Mouse (Mus musculus) liver, embryonic 15.5 days (tissue): ENCODE results near the gene Grap2. TPM values are rescaled to one million over a fixed set of nuclear protein-coding genes. Genes with fewer than 3 reads are reported as not detected.

ENCODE experiments used
- ATAC-seq: fragments of 200-750 bp; cut with Nextera tagmentation; 2 replicates; pipeline ENCODE4 v1.8.0; 2017; ENCODE audit warnings: moderate number of reproducible peaks, mild to moderate bottlenecking, moderate library complexity; ENCODE audit not compliant: insufficient read depth
- H3K27ac ChIP-seq: fragments of 300-500 bp; sonication (generic); replicated peaks from 2 replicates; pipeline ENCODE4 v1.5.1; 2015; ENCODE audit warnings: mild to moderate bottlenecking, inconsistent platforms
- H3K27me3 ChIP-seq: fragments of 300-500 bp; sonication (generic); 2 replicates; pipeline ENCODE4 v1.6.1; 2015; ENCODE audit warnings: mild to moderate bottlenecking, inconsistent platforms
- H3K36me3 ChIP-seq: fragments of 300-500 bp; sonication (generic); replicated peaks from 2 replicates; pipeline ENCODE4 v1.6.1; 2015; ENCODE audit warnings: moderate library complexity, mild to moderate bottlenecking, inconsistent platforms
- H3K4me1 ChIP-seq: fragments of 300-500 bp; sonication (generic); replicated peaks from 2 replicates; pipeline ENCODE4 v1.6.1; 2015; ENCODE audit warnings: inconsistent platforms
- H3K4me2 ChIP-seq: fragments of 300-500 bp; sonication (generic); 2 replicates; pipeline ENCODE4 v1.6.1; 2015; ENCODE audit warnings: moderate library complexity, mild to moderate bottlenecking, inconsistent platforms
- H3K4me3 ChIP-seq: fragments of 300-500 bp; sonication (generic); replicated peaks from 2 replicates; pipeline ENCODE4 v1.5.1; 2015; ENCODE audit warnings: mild to moderate bottlenecking, inconsistent platforms
- H3K9ac ChIP-seq: fragments of 300-500 bp; sonication (generic); 2 replicates; pipeline ENCODE4 v1.6.1; 2015; ENCODE audit warnings: moderate library complexity, mild to moderate bottlenecking, inconsistent platforms
- H3K9me3 ChIP-seq: fragments of 300-500 bp; sonication (generic); replicated peaks from 2 replicates; pipeline ENCODE4 v1.6.1; 2016; ENCODE audit warnings: inconsistent platforms
- WGBS: fragments of 180-500 bp; shearing (Covaris S2); methylation state at CpG from one replicate; pipeline ENCODE4 v1.1.7; 2015; ENCODE audit warnings: mixed read lengths; ENCODE audit not compliant: insufficient replicate concordance; 5-methylcytosine and 5-hydroxymethylcytosine counted together
- polyA plus RNA-seq: library from polyadenylated mRNA; unstranded; fragments of >200 nt; fragmentation: Nextera tagmentation; extraction: Ambion mirVana; gene quantifications from 2 replicates; pipeline ENCODE4 v1.2.1, GENCODE M21; 2015

Grap2 gene
- polyA plus RNA-seq, 1 experiment from 2014 or later: 23.3 TPM

DNA sequence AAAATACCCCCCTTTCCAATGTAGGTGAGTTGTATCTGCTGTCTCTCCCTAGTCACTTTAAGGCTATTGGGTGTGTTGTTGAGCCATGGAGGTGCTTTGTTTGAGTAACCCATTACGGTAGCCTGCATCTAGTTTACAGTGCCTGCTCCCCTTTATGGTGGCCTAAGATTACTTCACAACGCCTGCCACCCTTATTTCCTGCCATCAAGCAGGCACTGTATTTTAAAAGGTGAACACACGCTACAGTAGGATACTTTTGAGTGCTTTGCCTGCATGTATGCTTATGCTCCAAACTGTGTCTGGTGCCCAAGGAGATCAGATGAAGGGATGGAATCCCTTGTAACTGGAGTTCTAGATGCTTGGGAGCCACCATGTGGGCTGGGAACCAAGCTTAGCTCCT is 5.3 kb upstream of the Grap2 start:
- H3K27me3 ChIP-seq: peaks cover 66% of the 10 kb centered on the region
- no peak for ATAC-seq
- H3K9ac ChIP-seq: no peak overlapping the region
- no peaks in the 10 kb centered on the region for H3K36me3 ChIP-seq
- no peak overlapping the region for H3K4me3 ChIP-seq
- no peaks in the 10 kb centered on the region for H3K4me1 ChIP-seq
- no peak overlapping the region for H3K27ac ChIP-seq
- WGBS: 53% methylated on average over 3 of the region's 3 CpGs
- no peaks in the 10 kb centered on the region for H3K9me3 ChIP-seq
- H3K4me2 ChIP-seq: no peak overlapping the region

DNA sequence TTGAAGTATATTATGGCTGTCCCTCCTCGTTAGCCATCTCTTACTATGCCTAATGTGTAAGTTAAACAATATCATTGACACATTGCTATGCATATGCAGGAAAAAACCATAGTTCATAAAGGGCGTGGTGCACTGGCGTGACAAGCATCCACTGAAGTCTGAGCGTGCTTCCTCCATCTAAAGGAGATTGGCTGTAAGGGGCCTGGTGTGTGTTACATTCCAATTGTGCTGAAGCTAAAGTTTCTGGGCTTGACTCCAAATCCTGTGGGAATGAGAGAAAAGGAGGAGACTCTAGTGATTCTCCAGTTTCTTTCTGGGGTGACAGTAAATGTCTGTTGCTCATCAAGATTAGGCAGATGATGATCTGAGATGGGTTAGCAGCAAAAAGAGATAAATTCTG is 4.7 kb upstream of the Grap2 start:
- H3K36me3 ChIP-seq: no peaks in the 10 kb centered on the region
- no peaks in the 10 kb centered on the region for H3K9me3 ChIP-seq
- no peaks in the 10 kb centered on the region for H3K4me1 ChIP-seq
- H3K9ac ChIP-seq: no peak overlapping the region
- 45% methylated on average over 4 of the region's 4 CpGs for WGBS
- H3K4me3 ChIP-seq: no peak overlapping the region
- H3K27me3 ChIP-seq: peaks cover 66% of the 10 kb centered on the region
- no peak for ATAC-seq
- no peak overlapping the region for H3K4me2 ChIP-seq
- no peak overlapping the region for H3K27ac ChIP-seq

DNA sequence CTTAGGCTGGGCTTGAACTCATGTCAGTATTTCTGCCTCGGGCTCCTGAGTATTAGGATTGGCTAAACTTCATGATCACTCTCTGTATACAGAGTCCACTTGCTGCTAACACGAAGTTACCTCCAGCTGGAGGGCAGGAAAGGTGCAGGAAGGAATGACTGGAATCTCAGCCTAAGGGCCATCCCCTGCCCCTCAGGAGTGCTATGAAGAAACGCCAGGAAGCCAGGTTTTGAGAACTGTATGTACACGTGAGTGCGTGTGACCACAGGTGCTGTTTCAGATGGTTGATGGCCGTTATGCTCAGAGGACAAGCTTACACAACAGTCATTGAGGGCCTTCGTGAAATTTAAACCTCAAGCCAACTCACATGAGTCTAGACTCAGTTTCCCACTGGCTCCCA is 3.2 kb upstream of the Grap2 start:
- Histone ChIP-seq H3K9me3 (no peaks in the 10 kb centered on the region), H3K4me2 (no peak overlapping the region), H3K4me1 (no peaks in the 10 kb centered on the region), H3K4me3 (no peak overlapping the region), H3K27ac (no peak overlapping the region), H3K36me3 (no peaks in the 10 kb centered on the region), H3K27me3 (peaks cover 74% of the 10 kb centered on the region), H3K9ac (no peak overlapping the region)
- ATAC-seq: no peak
- 50% methylated on average over 7 of the region's 7 CpGs for WGBS

- Histone ChIP-seq H3K9ac (no peak overlapping the region), H3K4me3 (no peak overlapping the region), H3K36me3 (no peaks in the 10 kb centered on the region), H3K4me1 (no peaks in the 10 kb centered on the region), H3K9me3 (no peaks in the 10 kb centered on the region), H3K4me2 (no peak overlapping the region), H3K27ac (no peak overlapping the region), H3K27me3 (peaks cover 74% of the 10 kb centered on the region)
- WGBS: 64% methylated on average over 1 of the region's 1 CpGs
- no peak for ATAC-seq
Observed at GRCm38 (mm10) chr15:80570226-80570625, 2.2 kb upstream of the Grap2 start.

GRCm38 (mm10) chr15:80571611-80572010 is 783 bp upstream of the Grap2 start:
- Histone ChIP-seq H3K27me3 (peaks cover 82% of the 10 kb centered on the region), H3K4me1 (no peaks in the 10 kb centered on the region), H3K27ac (no peak overlapping the region), H3K4me2 (no peak overlapping the region), H3K36me3 (no peaks in the 10 kb centered on the region), H3K4me3 (no peak overlapping the region), H3K9me3 (no peaks in the 10 kb centered on the region), H3K9ac (no peak overlapping the region)
- no peak for ATAC-seq
- WGBS: 30% methylated on average over 7 of the region's 7 CpGs

DNA sequence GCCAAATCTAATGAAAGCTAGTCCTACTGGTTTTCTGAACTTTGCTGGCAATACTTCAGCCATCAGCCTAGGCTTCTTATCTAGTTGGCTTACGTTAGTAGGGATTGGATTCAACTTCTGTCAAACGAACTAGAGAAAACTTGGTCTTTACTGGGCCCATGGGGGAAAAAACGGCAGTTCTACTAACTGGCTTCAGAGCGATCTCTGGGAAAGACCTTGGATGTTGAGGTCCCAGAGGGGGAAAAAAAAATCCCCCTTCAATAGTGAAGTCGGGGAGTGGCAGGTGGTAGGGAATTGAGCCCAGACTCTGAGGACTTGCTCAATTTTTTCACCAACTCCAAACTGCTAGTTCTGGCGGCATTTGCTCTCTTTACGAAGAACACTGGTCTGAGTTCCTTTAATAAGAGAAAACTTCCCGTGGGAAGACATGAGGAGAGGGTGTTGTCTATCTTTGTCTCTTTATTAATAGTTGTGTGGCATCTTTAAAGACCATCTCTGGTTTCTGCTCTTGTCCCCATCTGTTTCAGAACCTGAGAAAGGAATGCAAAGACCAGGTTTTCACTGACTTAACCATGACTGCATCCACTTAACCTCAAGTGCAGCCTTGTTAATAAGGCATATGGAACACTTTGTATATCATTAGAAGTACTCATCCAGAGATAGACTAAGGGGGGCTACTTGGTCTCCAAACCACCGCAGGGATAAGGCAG is 572 bp downstream of the Grap2 start:
- no peak overlapping the region for H3K4me3 ChIP-seq
- no peak overlapping the region for H3K4me2 ChIP-seq
- no peaks in the 10 kb centered on the region for H3K36me3 ChIP-seq
- no peak overlapping the region for H3K9ac ChIP-seq
- ATAC-seq: no peak
- WGBS: 54% methylated on average over 9 of the region's 9 CpGs
- H3K4me1 ChIP-seq: no peaks in the 10 kb centered on the region
- H3K9me3 ChIP-seq: no peaks in the 10 kb centered on the region
- H3K27me3 ChIP-seq: peaks cover 85% of the 10 kb centered on the region
- no peak overlapping the region for H3K27ac ChIP-seq

DNA sequence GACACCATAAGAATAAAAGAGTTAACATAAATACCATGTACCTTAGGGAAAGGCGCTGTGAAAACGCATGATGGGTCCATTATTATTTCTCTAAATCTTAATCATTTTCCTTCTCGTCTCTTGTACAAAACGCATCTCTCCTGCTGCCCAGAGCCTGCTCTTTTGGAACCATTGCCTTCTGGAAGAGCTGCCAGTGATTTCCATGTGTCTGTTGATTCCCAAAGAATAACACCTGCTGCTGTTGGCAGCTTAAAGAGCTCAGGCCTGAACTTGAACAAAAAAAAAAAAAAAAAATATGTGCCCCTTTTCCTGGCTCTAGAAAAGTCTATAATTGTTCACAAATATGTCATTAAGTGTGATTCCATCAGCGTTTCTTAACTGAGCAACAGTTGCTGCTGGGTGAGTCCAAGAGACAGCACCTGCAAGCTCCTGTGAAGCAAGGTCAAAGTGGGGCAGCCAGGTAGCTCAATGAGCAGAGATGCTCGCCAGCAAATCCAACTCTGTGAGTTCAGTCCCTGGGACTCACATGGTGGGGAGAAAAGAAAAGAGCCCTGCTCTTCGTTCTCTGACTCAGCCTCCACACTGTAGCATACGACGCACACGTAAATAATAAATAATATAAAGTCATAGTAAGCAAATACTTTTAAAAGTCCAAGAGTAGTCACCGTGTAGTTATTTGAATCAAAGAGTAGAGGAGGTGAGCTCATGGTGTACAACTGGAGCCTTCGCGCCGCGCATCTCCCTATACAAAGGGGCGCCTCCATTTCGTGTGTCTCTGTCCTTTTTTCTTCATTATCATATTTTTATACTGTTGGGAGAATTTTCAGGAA is 2.0 kb downstream of the Grap2 start:
- WGBS: 78% methylated on average over 17 of the region's 17 CpGs
- no peak for ATAC-seq
- H3K9ac ChIP-seq: no peak overlapping the region
- no peaks in the 10 kb centered on the region for H3K4me1 ChIP-seq
- H3K9me3 ChIP-seq: no peaks in the 10 kb centered on the region
- H3K4me2 ChIP-seq: no peak overlapping the region
- H3K27ac ChIP-seq: no peak overlapping the region
- no peak overlapping the region for H3K4me3 ChIP-seq
- H3K36me3 ChIP-seq: no peaks in the 10 kb centered on the region
- peaks cover 91% of the 10 kb centered on the region for H3K27me3 ChIP-seq

DNA sequence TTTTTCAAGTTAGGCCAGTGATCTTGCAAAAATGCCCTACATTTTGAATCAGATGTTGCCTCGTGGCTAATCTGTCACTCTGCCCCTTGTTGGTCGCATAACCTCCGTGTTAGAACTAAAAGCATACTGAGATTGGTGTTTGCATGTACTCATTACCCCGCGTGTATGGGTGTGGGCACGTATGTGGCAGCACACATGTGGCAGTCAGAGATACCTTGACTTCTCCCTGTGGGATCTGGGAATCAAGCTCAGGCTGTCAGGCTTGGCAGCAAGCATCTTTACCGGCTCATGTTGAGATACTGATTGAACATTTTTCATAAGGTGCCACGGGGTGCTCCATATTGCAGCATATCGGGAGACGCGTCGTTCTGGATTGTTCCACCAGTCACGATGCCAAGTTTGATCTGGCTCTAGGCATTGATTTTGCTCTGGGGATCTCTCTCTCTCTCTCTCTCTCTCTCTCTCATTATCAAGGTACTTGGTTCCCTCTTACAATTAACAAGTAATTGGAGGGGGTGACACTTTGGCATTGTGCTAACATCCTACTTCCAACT is 3.5 kb downstream of the Grap2 start:
- H3K9me3 ChIP-seq: no peaks in the 10 kb centered on the region
- H3K4me3 ChIP-seq: no peak overlapping the region
- H3K27ac ChIP-seq: no peak overlapping the region
- H3K27me3 ChIP-seq: peaks cover 89% of the 10 kb centered on the region
- no peak overlapping the region for H3K4me2 ChIP-seq
- ATAC-seq: no peak
- H3K9ac ChIP-seq: no peak overlapping the region
- no peaks in the 10 kb centered on the region for H3K36me3 ChIP-seq
- 79% methylated on average over 13 of the region's 13 CpGs for WGBS
- H3K4me1 ChIP-seq: no peaks in the 10 kb centered on the region

- WGBS: 62% methylated on average over 11 of the region's 11 CpGs
- Histone ChIP-seq H3K9ac (no peak overlapping the region), H3K36me3 (no peaks in the 10 kb centered on the region), H3K27ac (no peak overlapping the region), H3K27me3 (peaks cover 86% of the 10 kb centered on the region), H3K4me1 (no peaks in the 10 kb centered on the region), H3K9me3 (no peaks in the 10 kb centered on the region), H3K4me2 (no peak overlapping the region), H3K4me3 (no peak overlapping the region)
- ATAC-seq: no peak
Observed at GRCm38 (mm10) chr15:80576415-80576994, 4.1 kb downstream of the Grap2 start.

DNA sequence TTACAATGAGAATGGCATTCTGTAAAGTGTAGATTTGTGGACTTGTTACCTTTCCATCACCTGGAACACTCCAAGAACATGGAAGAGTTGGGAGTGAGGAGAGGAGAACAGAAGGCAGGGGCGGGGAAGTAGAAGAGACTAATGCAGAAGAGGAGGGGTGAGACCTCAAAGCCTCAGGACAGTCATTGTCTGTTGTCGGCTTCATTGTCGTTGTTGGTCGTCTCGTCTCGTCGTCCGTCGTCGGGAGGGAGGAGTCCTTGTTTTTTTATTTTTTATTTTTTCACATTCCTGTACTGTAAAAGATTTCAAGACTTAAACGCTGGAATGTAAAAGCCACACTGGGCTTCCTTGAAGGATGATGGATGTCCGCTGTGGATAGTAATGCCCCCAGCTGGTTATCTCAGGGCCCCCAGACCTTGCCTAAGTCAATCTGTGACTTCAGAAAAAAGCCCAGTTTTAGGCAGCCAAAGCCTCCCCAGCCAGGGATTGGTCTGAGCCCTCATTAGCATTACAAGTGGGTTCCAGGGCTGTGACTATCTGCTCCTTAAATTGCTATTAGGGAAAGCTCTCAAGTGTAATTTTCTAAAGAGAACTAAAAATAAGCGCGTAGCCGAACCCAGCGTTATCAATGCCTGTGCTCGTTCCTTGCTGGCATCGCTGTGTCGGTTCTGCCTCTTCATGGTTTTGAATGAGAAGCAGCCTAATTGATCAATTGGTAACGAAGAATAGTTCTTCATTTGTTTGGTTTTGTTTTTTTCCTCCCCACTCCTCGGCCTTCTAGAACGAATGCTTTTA is 5.0 kb downstream of the Grap2 start:
- 38% methylated on average over 22 of the region's 22 CpGs for WGBS
- no peak overlapping the region for H3K27ac ChIP-seq
- H3K4me3 ChIP-seq: no peak overlapping the region
- no peak overlapping the region for H3K9ac ChIP-seq
- no peaks in the 10 kb centered on the region for H3K36me3 ChIP-seq
- H3K4me2 ChIP-seq: no peak overlapping the region
- ATAC-seq: no peak
- peaks cover under 1% of the 10 kb centered on the region; the same call in 1 of the 2 replicates for H3K4me1 ChIP-seq
- H3K27me3 ChIP-seq: peaks cover 86% of the 10 kb centered on the region
- no peaks in the 10 kb centered on the region for H3K9me3 ChIP-seq
